In the genomic region with DNA sequence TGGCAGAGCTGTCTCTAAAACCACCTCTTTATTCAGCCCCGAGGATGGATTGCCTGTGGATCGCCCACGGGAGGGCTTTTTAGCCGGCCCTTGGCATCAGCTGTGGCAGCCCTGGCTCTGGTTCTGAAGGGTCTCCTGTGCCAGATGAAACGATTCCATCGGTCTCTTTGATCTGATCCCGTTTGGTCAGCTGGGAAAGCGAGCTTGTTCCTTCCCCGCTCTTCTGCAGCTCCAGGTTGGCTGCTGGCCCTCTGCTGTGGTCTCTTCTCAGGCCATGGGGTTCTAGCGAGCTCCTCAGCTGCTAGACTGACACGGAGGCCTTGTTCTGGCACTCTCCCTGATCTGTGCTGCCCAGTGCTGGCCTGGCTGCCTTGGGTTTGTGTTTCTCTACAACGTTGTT, we compare ENCODE assay signal across 9 mouse cellular contexts.
DNase-seq lines count a peak whose midpoint lies in the region; ATAC-seq and TF ChIP-seq lines count a peak whose summit lies in the region.
"Had no signal": no experiment of that assay in that cellular context is flagged by ENCODE, and none has a peak within 500 bp of the region (broad histone marks: within the 10 kb centered on the region; RNA-seq: fewer than 3 reads in every experiment).

No protein-coding gene starts in this region.

- H3K27me3 ChIP-seq in forebrain, postnatal 0 days (ENCODE audit: insufficient read depth, low read length): no peaks in the 10 kb centered on the region
- H3K27me3 ChIP-seq in forebrain, embryonic 12.5 days: no peaks in the 10 kb centered on the region
- no peaks in the 10 kb centered on the region for H3K27me3 ChIP-seq in limb, embryonic 14.5 days (ENCODE audit: control insufficient read depth, insufficient read depth, low read length)
- H3K27me3 ChIP-seq in kidney, embryonic 14.5 days (ENCODE audit: control insufficient read depth, insufficient read depth, low read length): no peaks in the 10 kb centered on the region

- H3K4me3 ChIP-seq in forebrain, postnatal 0 days (ENCODE audit: low read depth, low read length): no peak overlapping the region
- H3K4me3 ChIP-seq in forebrain, embryonic 12.5 days (replicated peaks): no peak overlapping the region
- H3K4me3 ChIP-seq in limb, embryonic 14.5 days (replicated peaks; ENCODE audit: low read length): no peak overlapping the region; the same call in 1 of the 2 replicates
- H3K4me3 ChIP-seq in kidney, embryonic 14.5 days (ENCODE audit: low read length): no peak overlapping the region
- H3K4me3 ChIP-seq: myocyte had no signal

- H3K36me3 ChIP-seq in forebrain, postnatal 0 days (ENCODE audit: insufficient read depth): no peaks in the 10 kb centered on the region
- H3K36me3 ChIP-seq in forebrain, embryonic 12.5 days (replicated peaks): no peaks in the 10 kb centered on the region
- no peaks in the 10 kb centered on the region for H3K36me3 ChIP-seq in limb, embryonic 14.5 days (ENCODE audit: control insufficient read depth, insufficient read depth, low read length)
- no peaks in the 10 kb centered on the region for H3K36me3 ChIP-seq in kidney, embryonic 14.5 days (ENCODE audit: control insufficient read depth, insufficient read depth, low read length)

- DNase-seq in forebrain, postnatal 0 days: peak; percentile 49
- DNase-seq in cerebellum, adult 9-11 months: peak; percentile 7
- DNase-seq in gastrocnemius, postnatal 25 days: peak; percentile 78
- DNase-seq in limb, embryonic 14.5 days (ENCODE audit: low spot score): peak; percentile 23
- no peak for DNase-seq in heart, postnatal 36 days

- intact Hi-C loops in heart, postnatal 36 days (cut with DNase I): no loop called here

- no peak for TF ChIP-seq POLR2A in limb, embryonic 14.5 days (IDR thresholded peaks at IDR 0.05; ENCODE audit: borderline replicate concordance, extremely low read depth, insufficient read depth, insufficient read length)

- no peak overlapping the region for H3K9ac ChIP-seq in forebrain, postnatal 0 days
- no peak overlapping the region for H3K9ac ChIP-seq in forebrain, embryonic 12.5 days
- H3K9ac ChIP-seq in limb, embryonic 14.5 days (ENCODE audit: low read depth, low read length, severe bottlenecking): peak overlapping the region; percentile 40
- no peak overlapping the region for H3K9ac ChIP-seq in kidney, embryonic 14.5 days (ENCODE audit: low read depth, low read length)

- no peaks in the 10 kb centered on the region for H3K9me3 ChIP-seq in forebrain, postnatal 0 days (ENCODE audit: low read length)
- H3K9me3 ChIP-seq in forebrain, embryonic 12.5 days: no peaks in the 10 kb centered on the region
- no peaks in the 10 kb centered on the region for H3K9me3 ChIP-seq in limb, embryonic 14.5 days (ENCODE audit: control insufficient read depth, low read length)
- H3K9me3 ChIP-seq in kidney, embryonic 14.5 days (ENCODE audit: control insufficient read depth, low read length): no peaks in the 10 kb centered on the region

- WGBS in forebrain, postnatal 0 days: 53% methylated on average over 12 of the region's 12 CpGs
- 79% methylated on average over 12 of the region's 12 CpGs for WGBS in forebrain, embryonic 12.5 days
- 30% methylated on average over 12 of the region's 12 CpGs for WGBS in limb, embryonic 14.5 days
- WGBS in kidney, embryonic 14.5 days: 61% methylated on average over 12 of the region's 12 CpGs

- ATAC-seq in forebrain, postnatal 0 days: peak; percentile 93
- ATAC-seq in forebrain, embryonic 12.5 days (ENCODE audit: low FRiP score): no peak
- peak; percentile 50 for ATAC-seq in limb, embryonic 14.5 days (ENCODE audit: low FRiP score, low read depth)
- ATAC-seq in kidney, embryonic 14.5 days (ENCODE audit: low FRiP score, low TSS enrichment): no peak
- no peak for ATAC-seq in activated CD4-positive, CD25-positive, alpha-beta regulatory T cell, adult 4 months

- H3K27ac ChIP-seq in forebrain, postnatal 0 days (ENCODE audit: low read depth, low read length): no peak overlapping the region
- H3K27ac ChIP-seq in forebrain, embryonic 12.5 days: no peak overlapping the region
- H3K27ac ChIP-seq in limb, embryonic 14.5 days (replicated peaks; ENCODE audit: low read depth, low read length): no peak overlapping the region; the same call in 1 of the 2 replicates
- H3K27ac ChIP-seq in kidney, embryonic 14.5 days (ENCODE audit: low read depth, low read length): no peak overlapping the region

- H3K4me2 ChIP-seq in forebrain, postnatal 0 days (ENCODE audit: low read depth): 0 out of 2 replicates have a peak overlapping the region, but pooled peaks have one; percentile 3
- no peak overlapping the region for H3K4me2 ChIP-seq in forebrain, embryonic 12.5 days
- peak overlapping the region; percentile 24; the same call in 1 of the 2 replicates for H3K4me2 ChIP-seq in limb, embryonic 14.5 days (replicated peaks; ENCODE audit: low read depth, low read length, severe bottlenecking)
- no peak overlapping the region for H3K4me2 ChIP-seq in kidney, embryonic 14.5 days (replicated peaks; ENCODE audit: low read depth, low read length)

- TF ChIP-seq CTCF in forebrain, postnatal 0 days (IDR thresholded peaks at IDR 0.05; ENCODE audit: low read depth): no peak

- H3K4me1 ChIP-seq in forebrain, postnatal 0 days (ENCODE audit: insufficient read depth): no peaks in the 10 kb centered on the region
- H3K4me1 ChIP-seq in forebrain, embryonic 12.5 days: no peaks in the 10 kb centered on the region
- peaks cover 10% of the 10 kb centered on the region for H3K4me1 ChIP-seq in limb, embryonic 14.5 days (ENCODE audit: control insufficient read depth, insufficient read depth, low read length)
- no peaks in the 10 kb centered on the region for H3K4me1 ChIP-seq in kidney, embryonic 14.5 days (ENCODE audit: control insufficient read depth, insufficient read depth, low read length)

Comparison
In these comparisons a context has a peak if more than half of its experiments do, and no peak if none do; other contexts are left out.
1. ATAC-seq: peak in forebrain, postnatal 0 days (single experiment) and limb, embryonic 14.5 days (single experiment); none in forebrain, embryonic 12.5 days (single experiment), kidney, embryonic 14.5 days (single experiment) and activated CD4-positive, CD25-positive, alpha-beta regulatory T cell, adult 4 months (single experiment).
2. H3K4me2 ChIP-seq: peak in forebrain, postnatal 0 days (single experiment) and limb, embryonic 14.5 days (single experiment); none in forebrain, embryonic 12.5 days (single experiment) and kidney, embryonic 14.5 days (single experiment).
3. DNase-seq: peak in forebrain, postnatal 0 days (single experiment), cerebellum, adult 9-11 months (single experiment), gastrocnemius, postnatal 25 days (single experiment) and limb, embryonic 14.5 days (single experiment); none in heart, postnatal 36 days (0 of 2).